Mouse (Mus musculus) brain, adult 2 months (tissue): Measurements from ENCODE around the gene Psmc5.

Source experiments
- DNase-seq: peaks from one replicate; pipeline ENCODE4 v3.0.0; 2011; ENCODE audit warnings: low read depth, low spot score

Gene Psmc5

GRCm38 (mm10) chr11:106306065-106306385 is 50.1 kb downstream of the Psmc5 start:
- no peak for DNase-seq

GRCm38 (mm10) chr11:106306758-106307157 is 50.8 kb downstream of the Psmc5 start:
- no peak for DNase-seq

GRCm38 (mm10) chr11:106307432-106307831 is 51.5 kb downstream of the Psmc5 start:
- no peak for DNase-seq

GRCm38 (mm10) chr11:106308162-106308561 is 52.2 kb downstream of the Psmc5 start:
- no peak for DNase-seq

GRCm38 (mm10) chr11:106310123-106310522 is 54.2 kb downstream of the Psmc5 start:
- no peak for DNase-seq
